ENCODE assay signal across 12 mouse cellular contexts in the genomic region with DNA sequence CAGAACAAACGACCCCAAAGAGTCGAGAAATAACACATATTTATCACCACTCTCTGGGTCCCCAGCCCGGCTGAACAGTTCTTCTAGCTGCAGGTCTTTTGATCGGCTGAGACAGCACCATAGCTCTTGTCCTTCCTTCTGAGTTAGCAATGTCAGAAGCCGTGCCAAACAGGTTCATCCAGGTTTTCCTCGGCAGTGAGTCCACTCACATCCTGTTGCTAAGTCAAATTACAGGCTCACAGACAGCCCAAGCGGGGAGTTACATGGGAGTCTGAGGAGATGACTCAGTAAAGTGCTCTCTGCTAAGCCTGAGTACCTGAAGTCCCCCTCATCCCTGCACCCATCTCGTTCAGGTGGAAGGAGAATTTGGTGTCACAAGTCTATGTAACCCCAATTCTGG. TPM values are rescaled to one million over a fixed set of nuclear protein-coding genes. Genes with fewer than 3 reads are reported as not detected.
"Had no signal": no experiment of that assay in that cellular context is flagged by ENCODE, and none has a peak within 500 bp of the region (broad histone marks: within the 10 kb centered on the region; RNA-seq: fewer than 3 reads in every experiment).

No protein-coding gene starts in this region.

- H3K9ac ChIP-seq: limb, embryonic 13.5 days; liver, embryonic 14.5 days; midbrain, embryonic 12.5 days; neural tube, embryonic 15.5 days had no signal

- H3K27me3 ChIP-seq: neural tube, embryonic 15.5 days had no signal

- ATAC-seq: midbrain, embryonic 16.5 days had no signal

- H3K9me3 ChIP-seq: limb, embryonic 13.5 days; midbrain, embryonic 12.5 days; neural tube, embryonic 15.5 days had no signal

- H3K36me3 ChIP-seq: limb, embryonic 13.5 days; midbrain, embryonic 12.5 days; neural tube, embryonic 15.5 days had no signal

- H3K4me2 ChIP-seq: limb, embryonic 13.5 days; midbrain, embryonic 12.5 days; neural tube, embryonic 15.5 days had no signal

- H3K27ac ChIP-seq: kidney, postnatal 0 days; limb, embryonic 13.5 days; liver, embryonic 14.5 days; midbrain, embryonic 12.5 days; neural tube, embryonic 15.5 days had no signal

- H3K4me3 ChIP-seq: limb, embryonic 13.5 days; midbrain, embryonic 12.5 days; neural tube, embryonic 15.5 days had no signal

- DNase-seq: kidney, adult 11 months; kidney, adult 9 months; left cerebral cortex, postnatal 4 days; thymus, adult 18-20 months; thymus, postnatal 14 days had no signal

RNA-seq across cellular contexts. Expression of gene Bfsp1, which starts 1.6 kb away (rescaled TPM):
- total RNA-seq: megakaryocyte-erythroid progenitor cell, adult 5-6 weeks had no signal
